Mouse (Mus musculus) left cerebral cortex, adult 8-10 months (tissue): ENCODE data around the gene Sh2b2. TPM values are rescaled to one million over a fixed set of nuclear protein-coding genes. Genes with fewer than 3 reads are reported as not detected.
"Not testable (repeated sequence)": the region's sequence is repeated elsewhere in the genome, so short reads cannot be mapped to it uniquely, and the experiment has no call there.

Source experiments
- DNase-seq, 2 experiments: peaks; one replicate each; pipeline ENCODE4 v3.0.0; 2022; ENCODE audit warnings: low spot score in 2 of 2
- total RNA-seq, 4 experiments: library from RNA; stranded (reverse); gene quantifications; 2 replicates each; pipeline ENCODE4 v1.2.4; 2022

The Sh2b2 gene
- total RNA-seq, 4 experiments from 2014 or later: 5.3 to 7.5 (median 6.7) TPM

DNA sequence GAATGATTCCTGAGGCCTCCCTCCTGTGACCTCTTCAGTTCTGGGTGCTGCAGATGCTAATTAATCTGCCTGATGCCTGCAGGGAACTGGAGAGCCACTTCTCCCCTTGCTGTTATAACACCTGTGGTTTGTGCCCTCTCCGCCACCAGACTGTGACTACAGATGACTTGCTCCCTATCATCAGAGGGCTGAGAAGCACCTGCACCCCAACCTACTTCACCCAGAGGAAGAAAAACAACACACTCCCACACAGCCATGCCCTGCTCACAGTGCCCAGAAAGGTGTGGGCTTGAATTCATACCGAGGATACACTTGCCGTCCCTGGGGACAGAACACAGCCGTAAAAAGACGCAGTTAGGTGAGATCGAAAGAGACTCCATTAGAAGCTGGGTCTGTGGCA, 5.2 kb downstream of the Sh2b2 start:
- DNase-seq: no peak

DNA sequence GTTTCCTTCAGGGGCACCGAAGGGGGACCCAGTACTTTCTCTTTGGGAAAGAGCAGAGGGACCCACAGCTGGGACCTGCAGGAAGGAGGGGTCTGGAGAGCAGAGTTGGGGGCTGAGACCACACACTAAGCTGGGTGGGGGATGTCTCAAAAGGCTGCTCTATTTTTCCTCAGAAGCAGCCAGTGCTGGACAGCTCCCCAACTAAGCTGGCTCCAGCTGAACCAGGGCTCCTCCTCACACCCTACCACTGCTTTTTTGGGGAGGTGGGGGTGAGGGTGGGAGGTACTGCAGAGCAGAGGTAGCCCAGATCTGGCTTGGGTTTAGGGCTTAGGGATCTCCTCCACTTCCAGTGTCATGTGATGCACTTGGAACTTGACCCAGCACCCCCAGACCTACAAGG, 6.0 kb downstream of the Sh2b2 start:
- no peak for DNase-seq

DNA sequence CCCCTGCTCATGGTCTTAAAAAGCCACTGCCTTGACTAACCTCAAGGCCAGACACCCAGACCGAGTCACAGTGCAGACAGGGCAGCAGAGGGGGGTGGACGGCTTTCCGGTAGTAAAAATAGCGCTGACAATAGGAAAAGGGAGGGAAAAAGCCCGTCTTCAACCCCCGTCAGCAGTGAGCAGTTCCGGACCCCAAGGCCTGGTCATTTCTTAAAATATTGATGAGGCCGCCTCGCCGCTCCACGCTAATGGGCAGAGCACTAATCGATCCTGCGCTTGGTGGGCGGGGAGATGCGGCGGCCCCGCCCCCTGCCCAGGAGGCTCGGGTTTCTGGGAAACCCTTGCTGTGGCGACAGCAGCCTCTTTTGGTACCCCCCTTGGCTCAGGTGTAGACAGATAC, 8.7 kb downstream of the Sh2b2 start:
- DNase-seq: no peak

DNA sequence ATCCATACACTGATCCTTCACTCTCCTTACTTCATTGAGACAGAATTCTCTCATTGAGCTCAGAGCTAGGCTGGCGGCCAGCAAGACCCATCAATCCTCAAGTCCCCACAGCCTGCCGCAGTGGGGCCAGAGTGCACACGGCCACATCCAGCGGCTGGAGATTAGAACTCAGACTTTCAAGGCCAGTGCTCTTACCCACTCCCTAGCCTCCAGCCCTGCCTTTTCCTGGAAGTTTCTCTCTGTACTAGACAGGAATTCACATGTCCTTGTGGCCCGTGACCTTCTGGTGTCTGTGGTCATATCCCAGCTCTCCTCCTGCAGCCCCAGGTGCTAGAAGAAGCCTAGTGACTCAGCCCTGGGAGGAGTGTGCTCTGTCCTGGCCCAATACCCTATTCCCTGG, 9.7 kb downstream of the Sh2b2 start:
- no peak for DNase-seq

- no peak for DNase-seq
These were observed 15.9 kb downstream of the Sh2b2 start for GRCm38 (mm10) chr5:136230348-136231035.

DNA sequence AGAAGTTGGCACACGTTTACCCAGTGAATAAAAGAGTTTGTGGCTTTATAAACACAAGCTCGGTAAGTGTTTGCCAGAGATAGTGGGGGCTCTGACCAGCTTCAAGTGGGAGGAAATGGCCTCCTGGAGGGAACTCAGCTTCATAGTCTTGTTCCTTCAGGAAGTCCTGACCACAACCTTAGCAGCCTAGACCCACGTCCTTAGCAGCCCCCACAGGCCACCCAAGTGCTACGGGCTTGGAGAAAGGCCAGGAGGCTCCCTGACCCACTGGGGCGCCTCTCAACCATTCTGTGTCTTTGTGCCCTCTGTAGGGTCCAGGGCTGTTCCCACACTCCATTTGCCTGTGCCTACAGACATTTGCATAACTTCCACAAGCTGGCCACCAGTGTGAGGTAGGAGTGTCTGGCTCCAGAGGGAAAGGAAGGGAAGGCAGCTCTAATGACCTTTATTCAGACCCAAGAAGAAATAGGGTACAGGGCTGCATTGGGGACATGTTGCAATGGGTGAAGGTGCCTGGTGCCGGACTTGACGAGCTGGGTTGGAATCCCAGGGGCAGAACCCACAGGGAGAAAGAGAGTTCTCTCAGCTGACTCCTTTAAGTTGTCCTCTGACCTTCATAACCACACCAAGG, 20.0 kb downstream of the Sh2b2 start:
- no peak for DNase-seq

DNA sequence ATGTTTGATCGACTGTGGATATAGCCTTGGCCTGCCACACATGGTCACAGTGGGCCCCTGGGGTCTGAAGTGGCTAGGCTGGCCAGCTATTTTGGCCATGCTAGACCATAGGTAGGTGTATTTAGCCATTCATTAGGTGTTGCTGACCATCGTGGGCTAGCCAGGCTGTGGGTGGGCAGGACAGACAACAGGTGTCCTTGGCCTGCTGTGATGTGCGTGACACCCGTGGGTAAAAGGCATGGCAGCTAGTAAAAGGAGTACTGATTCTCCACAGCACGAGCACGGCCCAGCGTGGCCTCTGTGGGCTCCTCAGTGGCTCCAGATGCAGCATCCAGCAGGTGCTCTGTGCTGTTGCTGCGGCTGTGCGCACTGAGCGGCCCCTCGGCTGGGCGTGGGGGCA, 27.8 kb downstream of the Sh2b2 start:
- no peak for DNase-seq

DNA sequence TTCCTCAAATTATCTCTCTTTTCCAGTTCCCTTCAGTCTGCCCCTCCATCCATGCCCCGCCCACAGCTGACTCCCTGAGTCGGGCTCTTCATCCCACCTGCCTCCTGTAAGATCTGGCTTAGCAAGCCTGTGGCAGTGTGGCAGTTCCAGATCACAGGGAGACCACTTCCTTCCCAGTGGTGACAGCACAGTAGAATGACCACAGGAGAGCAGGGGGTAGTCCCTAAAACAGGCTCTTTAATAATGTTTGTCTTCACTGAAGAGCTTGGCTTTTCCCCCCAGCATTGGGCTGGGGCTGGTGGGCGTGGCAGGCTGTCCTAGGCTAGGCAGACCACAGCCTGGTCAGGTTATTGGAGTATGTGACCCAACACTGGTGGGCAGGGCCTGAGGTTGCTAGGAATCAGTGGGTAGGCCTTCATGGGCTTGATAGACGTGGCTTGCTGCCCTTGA, 28.4 kb downstream of the Sh2b2 start:
- no peak for DNase-seq

- no peak for DNase-seq
These were observed 29.2 kb downstream of the Sh2b2 start for GRCm38 (mm10) chr5:136217004-136217665.

GRCm38 (mm10) chr5:136215958-136216357, 30.4 kb downstream of the Sh2b2 start:
- no peak for DNase-seq

- no peak for DNase-seq
These were observed 31.1 kb downstream of the Sh2b2 start for GRCm38 (mm10) chr5:136215211-136215610.

DNA sequence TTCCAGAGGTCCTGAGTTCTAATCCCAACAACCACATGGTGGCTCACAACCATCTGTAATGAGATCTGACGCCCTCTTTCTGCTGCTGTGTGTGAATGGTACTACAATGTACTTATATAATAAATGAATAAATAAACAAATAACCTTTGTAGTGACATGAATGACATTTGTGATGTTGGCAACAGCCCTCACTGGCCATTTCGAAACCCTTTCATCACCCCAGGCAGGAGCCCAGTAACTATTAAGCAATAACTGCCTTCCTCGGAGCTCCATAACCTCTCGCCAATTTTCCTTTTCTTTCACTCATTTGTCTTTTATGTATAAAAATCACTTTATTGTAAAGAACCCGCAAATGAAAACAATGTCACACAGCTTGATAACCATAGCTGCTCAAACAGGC, 32.6 kb downstream of the Sh2b2 start:
- no peak for DNase-seq

GRCm38 (mm10) chr5:136212716-136213115, 33.6 kb downstream of the Sh2b2 start:
- no peak for DNase-seq

GRCm38 (mm10) chr5:136211341-136212102, 34.8 kb downstream of the Sh2b2 start:
- DNase-seq: not testable (repeated sequence)

GRCm38 (mm10) chr5:136210549-136210948, 35.8 kb downstream of the Sh2b2 start:
- DNase-seq: no peak

- DNase-seq: peak in 1 of 2 experiments; percentile 25
These were observed 44.5 kb downstream of the Sh2b2 start for GRCm38 (mm10) chr5:136201832-136202231.

GRCm38 (mm10) chr5:136199526-136199925, 46.8 kb downstream of the Sh2b2 start:
- no peak for DNase-seq

DNA sequence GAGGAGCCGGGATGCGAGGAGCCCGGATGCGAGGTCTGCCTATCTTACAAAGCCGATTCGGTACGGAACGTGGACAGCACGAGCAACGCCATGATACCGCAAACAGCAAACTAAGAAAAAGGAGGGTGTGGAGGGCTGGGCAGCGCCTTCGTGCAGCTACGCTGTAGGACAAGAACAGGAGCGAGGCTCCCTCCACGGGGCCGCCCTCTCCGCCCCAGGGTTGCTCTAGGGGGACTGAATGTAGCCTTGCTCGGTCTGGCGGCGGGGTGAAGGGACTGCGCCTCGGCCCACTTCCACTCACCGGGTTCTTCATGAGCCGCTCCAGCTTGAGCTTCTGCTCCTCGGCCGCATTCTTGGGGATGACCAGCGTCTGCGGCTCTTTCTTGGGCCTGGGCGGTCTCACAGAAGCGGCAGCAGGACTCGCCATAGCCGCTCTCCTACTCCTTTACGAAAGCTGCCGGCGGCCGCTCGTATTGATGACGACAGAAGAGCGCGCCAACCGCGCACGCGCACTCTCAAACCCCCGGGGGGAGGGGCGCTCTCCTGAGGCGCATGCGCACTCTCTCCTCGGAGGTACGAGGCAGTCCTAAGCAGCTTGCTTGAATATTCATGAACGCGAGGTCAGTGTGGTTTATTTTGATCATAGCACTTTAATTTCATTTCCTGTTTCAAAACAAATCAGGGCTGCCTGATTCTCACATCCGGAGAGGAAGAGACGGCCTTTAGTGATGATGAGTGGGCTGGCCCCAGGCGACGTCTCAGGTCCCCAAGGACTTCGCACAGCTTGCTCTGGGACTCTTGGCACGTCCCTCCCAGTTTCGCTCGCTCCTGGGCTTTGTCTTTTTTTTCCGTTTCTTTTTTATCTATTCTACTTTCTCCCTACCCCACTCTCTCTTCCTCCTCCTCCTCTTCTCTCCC, 47.6 kb downstream of the Sh2b2 start, which contains the start of gene Prkrip1:
Gene Prkrip1, minus strand, starts transcription at position 490 of the 918 bp plus-strand sequence.
- DNase-seq: peak; percentile 87 to 89

DNA sequence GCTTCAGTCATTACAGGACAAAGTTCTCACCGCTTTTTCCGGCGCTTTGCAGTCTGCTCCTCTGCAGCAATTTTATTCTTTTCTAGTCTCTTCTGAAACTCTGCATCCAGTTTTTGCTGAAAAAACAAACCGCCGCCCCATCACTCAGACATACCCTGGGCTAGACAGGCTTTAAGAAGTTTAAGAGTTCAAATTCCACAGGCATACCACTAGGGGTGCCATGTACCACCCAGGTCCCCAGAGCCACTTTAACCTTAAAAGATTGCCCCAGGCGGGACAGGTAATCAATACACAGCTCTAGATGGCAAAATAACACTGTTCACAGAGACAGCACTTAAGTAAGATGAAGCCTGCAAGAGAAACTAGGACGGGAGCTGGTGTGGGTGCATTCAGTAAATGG, 54.5 kb downstream of the Sh2b2 start:
- DNase-seq: no peak

DNA sequence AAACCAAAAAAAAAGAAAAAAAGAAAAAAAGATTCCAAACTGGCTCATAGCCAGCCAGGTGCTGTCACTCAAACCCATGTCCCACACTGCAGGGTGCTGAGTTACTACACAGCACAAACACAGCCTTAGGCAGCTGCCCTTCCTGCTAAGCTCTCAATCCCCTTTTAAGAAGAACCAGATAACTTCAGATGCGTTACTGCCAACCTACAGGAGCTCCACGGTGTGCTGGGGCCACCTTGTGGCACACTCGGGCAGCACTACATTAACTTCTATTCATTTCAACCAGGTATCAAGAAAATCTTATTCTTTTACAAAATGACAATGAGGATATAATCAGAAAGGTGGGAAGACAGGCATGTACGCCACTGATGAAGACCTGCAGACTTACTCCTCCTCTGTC, 59.6 kb downstream of the Sh2b2 start:
- DNase-seq: no peak

- DNase-seq: no peak
These were observed 62.6 kb downstream of the Sh2b2 start for GRCm38 (mm10) chr5:136183766-136184165.
